In the genomic region with DNA sequence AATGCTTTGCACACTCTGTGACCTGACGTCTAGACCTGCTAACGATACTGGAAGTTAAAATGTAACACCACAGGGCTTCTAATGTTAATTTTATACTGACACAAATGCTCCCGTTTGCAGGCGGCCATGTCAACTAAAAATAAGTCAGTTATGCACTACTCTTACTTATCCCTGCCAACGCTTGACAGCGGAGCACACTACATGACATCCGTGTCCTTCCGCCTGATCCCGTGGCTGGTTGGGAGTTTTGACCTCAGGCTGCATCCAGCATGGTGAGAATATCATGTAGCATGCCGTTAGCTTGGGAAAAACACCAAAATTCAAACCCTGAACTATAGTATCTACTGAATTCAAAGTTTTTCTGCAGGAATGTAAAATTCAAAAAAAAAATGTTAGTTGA, we compare ENCODE assay signal across 16 mouse cellular contexts.
DNase-seq lines count a peak whose midpoint lies in the region.
"Had no signal": no experiment of that assay in that cellular context is flagged by ENCODE, and none has a peak within 500 bp of the region (broad histone marks: within the 10 kb centered on the region; RNA-seq: fewer than 3 reads in every experiment).

No protein-coding gene starts in this region.

- peak; percentile 10 to 22 for DNase-seq in gastrocnemius, adult 8-10 months (ENCODE audit: low spot score in 2 of 2)
- no peak for DNase-seq in gastrocnemius, postnatal 10 days
- peak; percentile 2 to 3 for DNase-seq in kidney, adult 8-10 months
- DNase-seq in kidney, adult 11 months: no peak
- DNase-seq in skeletal muscle tissue, adult 2 months (ENCODE audit: low read depth, low spot score): peak; percentile 30
- no peak for DNase-seq in liver
- DNase-seq: adrenal gland, adult 2 months; adrenal gland, postnatal 14 days; cerebellum, adult 11 months; cerebellum, adult 2 months; cerebellum, adult 9-11 months; cerebellum, postnatal 25 days; forebrain, postnatal 0 days; heart, adult 18-20 months; heart, postnatal 10 days; heart, postnatal 4 days had no signal

Comparison
In these comparisons a context has a peak if more than half of its experiments do, and no peak if none do; other contexts are left out.
1. DNase-seq: peak in gastrocnemius, adult 8-10 months (2 of 2), kidney, adult 8-10 months (2 of 2) and skeletal muscle tissue, adult 2 months (single experiment); none in gastrocnemius, postnatal 10 days (single experiment), kidney, adult 11 months (single experiment) and liver (single experiment).